Mouse (Mus musculus): ENCODE data around the gene BC025446. TPM values are rescaled to one million over a fixed set of nuclear protein-coding genes. Genes with fewer than 3 reads are reported as not detected.

Gene BC025446
- polyA plus RNA-seq, 1 experiment from 2014 or later: 28.6 TPM

GRCm38 (mm10) chr15:75221942-75222341 lies 5.8 kb downstream of the BC025446 start:
- H3K9ac ChIP-seq (ENCODE audit: low read depth, low read length): no peak overlapping the region
- no peaks in the 10 kb centered on the region for H3K9me3 ChIP-seq (replicated peaks; ENCODE audit: low read length)
- no peak overlapping the region for H3K4me2 ChIP-seq (ENCODE audit: low read length)
- H3K27ac ChIP-seq: no peak overlapping the region
- H3K36me3 ChIP-seq (ENCODE audit: insufficient read depth, low read length): no peaks in the 10 kb centered on the region
- H3K4me1 ChIP-seq (replicated peaks; ENCODE audit: insufficient read depth, low read length): no peaks in the 10 kb centered on the region
- H3K27me3 ChIP-seq (ENCODE audit: insufficient read depth, low read length): no peaks in the 10 kb centered on the region
- no peak for DNase-seq (ENCODE audit: low spot score)
- no peak for ATAC-seq (replicated peaks; ENCODE audit: low FRiP score, low read depth)
- no peak for TF ChIP-seq CTCF (IDR thresholded peaks at IDR 0.05; ENCODE audit: low read depth)
- H3K4me3 ChIP-seq (replicated peaks; ENCODE audit: low read depth, low read length): no peak overlapping the region

- no peak for TF ChIP-seq CTCF (IDR thresholded peaks at IDR 0.05; ENCODE audit: low read depth)
- Histone ChIP-seq H3K36me3 (ENCODE audit: insufficient read depth, low read length) (no peaks in the 10 kb centered on the region), H3K4me3 (replicated peaks; ENCODE audit: low read depth, low read length) (no peak overlapping the region), H3K4me2 (ENCODE audit: low read length) (no peak overlapping the region), H3K27ac (no peak overlapping the region), H3K4me1 (replicated peaks; ENCODE audit: insufficient read depth, low read length) (no peaks in the 10 kb centered on the region), H3K27me3 (ENCODE audit: insufficient read depth, low read length) (no peaks in the 10 kb centered on the region), H3K9me3 (replicated peaks; ENCODE audit: low read length) (no peaks in the 10 kb centered on the region), H3K9ac (ENCODE audit: low read depth, low read length) (no peak overlapping the region)
- peak; percentile 14 for DNase-seq (ENCODE audit: low spot score)
- ATAC-seq (replicated peaks; ENCODE audit: low FRiP score, low read depth): peak; percentile 74
- 66% methylated on average over 3 of the region's 3 CpGs for WGBS
These were observed 21.6 kb downstream of the BC025446 start for GRCm38 (mm10) chr15:75237736-75238288.

- peak; percentile 36; the same call in 1 of the 2 replicates for ATAC-seq (replicated peaks; ENCODE audit: low FRiP score, low read depth)
- TF ChIP-seq CTCF (IDR thresholded peaks at IDR 0.05; ENCODE audit: low read depth): no peak
- no peaks in the 10 kb centered on the region for H3K36me3 ChIP-seq (ENCODE audit: insufficient read depth, low read length)
- H3K27ac ChIP-seq: peak overlapping the region; percentile 15; the same call in 1 of the 2 replicates
- WGBS: 29% methylated on average over 2 of the region's 2 CpGs
- no peak overlapping the region for H3K9ac ChIP-seq (ENCODE audit: low read depth, low read length)
- DNase-seq (ENCODE audit: low spot score): peak; percentile 30
- H3K27me3 ChIP-seq (ENCODE audit: insufficient read depth, low read length): no peaks in the 10 kb centered on the region
- H3K4me2 ChIP-seq (ENCODE audit: low read length): no peak overlapping the region
- H3K4me1 ChIP-seq (replicated peaks; ENCODE audit: insufficient read depth, low read length): no peaks in the 10 kb centered on the region
- no peak overlapping the region for H3K4me3 ChIP-seq (replicated peaks; ENCODE audit: low read depth, low read length)
- no peaks in the 10 kb centered on the region for H3K9me3 ChIP-seq (replicated peaks; ENCODE audit: low read length)
These were observed 24.4 kb downstream of the BC025446 start for GRCm38 (mm10) chr15:75240558-75240957.

- ATAC-seq (replicated peaks; ENCODE audit: low FRiP score, low read depth): no peak
- no peak overlapping the region for H3K4me3 ChIP-seq (replicated peaks; ENCODE audit: low read depth, low read length)
- no peaks in the 10 kb centered on the region for H3K4me1 ChIP-seq (replicated peaks; ENCODE audit: insufficient read depth, low read length)
- no peaks in the 10 kb centered on the region for H3K27me3 ChIP-seq (ENCODE audit: insufficient read depth, low read length)
- no peak overlapping the region; the same call in 1 of the 2 replicates for H3K27ac ChIP-seq
- no peak for TF ChIP-seq CTCF (IDR thresholded peaks at IDR 0.05; ENCODE audit: low read depth)
- H3K4me2 ChIP-seq (ENCODE audit: low read length): no peak overlapping the region
- no peak for DNase-seq (ENCODE audit: low spot score)
- no peaks in the 10 kb centered on the region for H3K36me3 ChIP-seq (ENCODE audit: insufficient read depth, low read length)
- H3K9me3 ChIP-seq (replicated peaks; ENCODE audit: low read length): no peaks in the 10 kb centered on the region
- H3K9ac ChIP-seq (ENCODE audit: low read depth, low read length): no peak overlapping the region
- 73% methylated on average over 3 of the region's 3 CpGs for WGBS
These were observed 26.8 kb downstream of the BC025446 start for GRCm38 (mm10) chr15:75242756-75243640.

- H3K27ac ChIP-seq: no peak overlapping the region
- WGBS: 86% methylated on average over 3 of the region's 3 CpGs
- H3K9me3 ChIP-seq (replicated peaks; ENCODE audit: low read length): no peaks in the 10 kb centered on the region
- no peak for TF ChIP-seq CTCF (IDR thresholded peaks at IDR 0.05; ENCODE audit: low read depth)
- ATAC-seq (replicated peaks; ENCODE audit: low FRiP score, low read depth) (no peak), DNase-seq (ENCODE audit: low spot score) (no peak)
- no peaks in the 10 kb centered on the region for H3K36me3 ChIP-seq (ENCODE audit: insufficient read depth, low read length)
- no peak overlapping the region for H3K9ac ChIP-seq (ENCODE audit: low read depth, low read length)
- no peak overlapping the region for H3K4me2 ChIP-seq (ENCODE audit: low read length)
- H3K27me3 ChIP-seq (ENCODE audit: insufficient read depth, low read length): no peaks in the 10 kb centered on the region
- H3K4me1 ChIP-seq (replicated peaks; ENCODE audit: insufficient read depth, low read length): no peaks in the 10 kb centered on the region
- H3K4me3 ChIP-seq (replicated peaks; ENCODE audit: low read depth, low read length): no peak overlapping the region
These were observed 38.5 kb downstream of the BC025446 start for GRCm38 (mm10) chr15:75254671-75255070.

- H3K27me3 ChIP-seq (ENCODE audit: insufficient read depth, low read length): no peaks in the 10 kb centered on the region
- H3K4me3 ChIP-seq (replicated peaks; ENCODE audit: low read depth, low read length): no peak overlapping the region
- H3K4me1 ChIP-seq (replicated peaks; ENCODE audit: insufficient read depth, low read length): no peaks in the 10 kb centered on the region
- no peak overlapping the region for H3K9ac ChIP-seq (ENCODE audit: low read depth, low read length)
- no peak overlapping the region for H3K4me2 ChIP-seq (ENCODE audit: low read length)
- peak; percentile 23; the same call in 1 of the 2 replicates for TF ChIP-seq CTCF (IDR thresholded peaks at IDR 0.05; ENCODE audit: low read depth)
- H3K36me3 ChIP-seq (ENCODE audit: insufficient read depth, low read length): no peaks in the 10 kb centered on the region
- ATAC-seq (replicated peaks; ENCODE audit: low FRiP score, low read depth) (no peak), DNase-seq (ENCODE audit: low spot score) (no peak)
- H3K27ac ChIP-seq: no peak overlapping the region
- H3K9me3 ChIP-seq (replicated peaks; ENCODE audit: low read length): no peaks in the 10 kb centered on the region
These were observed 49.7 kb downstream of the BC025446 start for GRCm38 (mm10) chr15:75265863-75266262.

All from kidney, postnatal 0 days (tissue).